Mouse (Mus musculus) G1E (cell line): ENCODE results near the gene Sh3rf1.

Experiments used
- CTCF ChIP-seq: IDR thresholded peaks from 2 replicates; pipeline ENCODE4 v1.5.1; 2012; ENCODE audit warnings: low read depth, low read length, inconsistent platforms, mixed read lengths
- GATA2 ChIP-seq: IDR thresholded peaks from 2 replicates; pipeline ENCODE4 v1.6.1; 2012; ENCODE audit warnings: low read depth, low read length, inconsistent platforms, borderline replicate concordance
- TAL1 ChIP-seq: conservative IDR thresholded peaks from 2 replicates; pipeline ENCODE4 v1.6.1; 2012; ENCODE audit warnings: low read depth, low read length, inconsistent platforms, mixed read lengths

DNA sequence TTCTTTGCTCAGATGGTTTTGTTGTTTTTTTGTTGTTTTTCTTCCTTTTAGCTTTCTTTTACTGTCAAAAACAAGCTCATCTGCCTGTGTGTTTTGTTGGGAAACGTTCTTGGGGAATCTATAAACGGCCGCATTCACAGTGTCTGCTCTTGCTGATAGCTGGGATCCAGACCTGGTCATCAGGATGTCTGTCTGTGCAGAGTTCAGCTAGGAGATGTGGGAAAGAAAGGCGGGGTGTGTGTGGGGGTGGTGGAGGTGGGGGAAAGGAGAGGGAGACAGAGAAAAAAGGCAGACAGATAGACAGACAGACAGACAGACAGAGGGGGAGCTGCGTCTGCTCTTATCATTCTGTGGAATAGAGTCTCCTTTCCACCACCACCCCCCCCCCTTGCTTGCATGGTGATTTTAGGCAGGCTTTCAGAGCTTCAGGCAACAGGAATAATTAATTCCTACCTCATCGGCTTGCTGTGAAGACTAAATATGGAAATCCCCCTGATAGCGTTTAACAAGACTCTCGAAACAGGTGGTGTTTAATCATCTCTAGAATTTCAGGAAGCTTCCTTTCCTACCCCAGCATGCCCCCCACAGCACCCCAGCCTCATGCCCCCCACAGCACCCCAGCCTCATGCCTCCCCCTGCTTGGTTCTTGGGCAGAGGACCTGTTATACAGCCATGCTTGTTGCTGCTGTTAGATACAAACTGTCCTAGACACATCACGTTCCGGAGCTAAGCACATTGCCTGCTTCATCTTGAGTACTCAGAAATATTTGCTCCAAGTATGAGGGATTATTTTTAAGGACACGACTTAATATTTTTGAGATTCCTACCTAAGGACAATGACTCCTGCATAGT, 155.4 kb downstream of the Sh3rf1 start:
- TF ChIP-seq CTCF (no peak), GATA2 (no peak), TAL1 (no peak)
